9 mouse cellular contexts compared by ENCODE assay signal in genomic region chr2:153147715-153148114, GRCm38 (mm10). TPM values are rescaled to one million over a fixed set of nuclear protein-coding genes. Genes with fewer than 3 reads are reported as not detected.
DNase-seq lines count a peak whose midpoint lies in the region; ATAC-seq and TF ChIP-seq lines count a peak whose summit lies in the region.
"Had no signal": no experiment of that assay in that cellular context is flagged by ENCODE, and none has a peak within 500 bp of the region (broad histone marks: within the 10 kb centered on the region; RNA-seq: fewer than 3 reads in every experiment).

No protein-coding gene starts in this region.

- H3K9me3 ChIP-seq in neural tube, embryonic 15.5 days (replicated peaks): no peaks in the 10 kb centered on the region
- H3K9me3 ChIP-seq in intestine, postnatal 0 days (ENCODE audit: control insufficient read depth): no peaks in the 10 kb centered on the region
- H3K9me3 ChIP-seq in limb, embryonic 14.5 days (ENCODE audit: control insufficient read depth, low read length): no peaks in the 10 kb centered on the region
- H3K9me3 ChIP-seq: neural tube, embryonic 12.5 days had no signal

- H3K4me1 ChIP-seq in neural tube, embryonic 15.5 days: peaks cover 3% of the 10 kb centered on the region; the same call in 1 of the 2 replicates
- no peaks in the 10 kb centered on the region for H3K4me1 ChIP-seq in intestine, postnatal 0 days (replicated peaks; ENCODE audit: control insufficient read depth, insufficient read depth, low read length)
- H3K4me1 ChIP-seq in limb, embryonic 14.5 days (ENCODE audit: control insufficient read depth, insufficient read depth, low read length): no peaks in the 10 kb centered on the region
- H3K4me1 ChIP-seq: neural tube, embryonic 12.5 days had no signal

- 36% methylated on average over 3 of the region's 3 CpGs for WGBS in neural tube, embryonic 15.5 days
- WGBS in intestine, postnatal 0 days: 16% methylated on average over 3 of the region's 3 CpGs
- WGBS in limb, embryonic 14.5 days: 14% methylated on average over 3 of the region's 3 CpGs

- no peak overlapping the region for H3K27ac ChIP-seq in neural tube, embryonic 15.5 days (replicated peaks)
- H3K27ac ChIP-seq in intestine, postnatal 0 days (ENCODE audit: low read depth, low read length): no peak overlapping the region
- no peak overlapping the region for H3K27ac ChIP-seq in limb, embryonic 14.5 days (replicated peaks; ENCODE audit: low read depth, low read length)
- H3K27ac ChIP-seq: neural tube, embryonic 12.5 days had no signal

- H3K36me3 ChIP-seq in neural tube, embryonic 15.5 days: no peaks in the 10 kb centered on the region
- H3K36me3 ChIP-seq in intestine, postnatal 0 days (ENCODE audit: control insufficient read depth, insufficient read depth): no peaks in the 10 kb centered on the region
- no peaks in the 10 kb centered on the region for H3K36me3 ChIP-seq in limb, embryonic 14.5 days (ENCODE audit: control insufficient read depth, insufficient read depth, low read length)
- H3K36me3 ChIP-seq: neural tube, embryonic 12.5 days had no signal

- TF ChIP-seq CTCF in intestine, postnatal 0 days (IDR thresholded peaks at IDR 0.05; ENCODE audit: low read depth): peak; percentile 94

- no peak overlapping the region for H3K4me3 ChIP-seq in neural tube, embryonic 15.5 days (replicated peaks)
- H3K4me3 ChIP-seq in intestine, postnatal 0 days (ENCODE audit: low read depth, low read length): no peak overlapping the region
- no peak overlapping the region for H3K4me3 ChIP-seq in limb, embryonic 14.5 days (replicated peaks; ENCODE audit: low read length)
- H3K4me3 ChIP-seq: neural tube, embryonic 12.5 days had no signal

- no peak overlapping the region for H3K9ac ChIP-seq in neural tube, embryonic 15.5 days (replicated peaks)
- no peak overlapping the region for H3K9ac ChIP-seq in intestine, postnatal 0 days (ENCODE audit: low read depth, low read length)
- no peak overlapping the region for H3K9ac ChIP-seq in limb, embryonic 14.5 days (ENCODE audit: low read depth, low read length, severe bottlenecking)
- H3K9ac ChIP-seq: neural tube, embryonic 12.5 days had no signal

- DNase-seq in neural tube, embryonic 10.5 days (ENCODE audit: extremely low spot score, low spot score): peak; percentile 61
- peak; percentile 50 for DNase-seq in cerebellum, adult 11-12 months
- peak; percentile 54 for DNase-seq in limb, embryonic 14.5 days (ENCODE audit: low spot score)
- peak; percentile 70 to 86 for DNase-seq in spleen, postnatal 4 days (ENCODE audit: low spot score in 2 of 2)

- H3K27me3 ChIP-seq in neural tube, embryonic 15.5 days (replicated peaks): no peaks in the 10 kb centered on the region; the same call in 1 of the 2 replicates
- H3K27me3 ChIP-seq in intestine, postnatal 0 days (replicated peaks; ENCODE audit: control insufficient read depth, insufficient read depth, low read length): 0 out of 2 replicates have a peak, but pooled peaks cover 5% of the 10 kb centered on the region
- no peaks in the 10 kb centered on the region for H3K27me3 ChIP-seq in limb, embryonic 14.5 days (ENCODE audit: control insufficient read depth, insufficient read depth, low read length)
- H3K27me3 ChIP-seq: neural tube, embryonic 12.5 days had no signal

- no peak overlapping the region for H3K4me2 ChIP-seq in neural tube, embryonic 15.5 days
- no peak overlapping the region for H3K4me2 ChIP-seq in intestine, postnatal 0 days (replicated peaks; ENCODE audit: low read depth)
- no peak overlapping the region for H3K4me2 ChIP-seq in limb, embryonic 14.5 days (replicated peaks; ENCODE audit: low read depth, low read length, severe bottlenecking)
- H3K4me2 ChIP-seq: neural tube, embryonic 12.5 days had no signal

- no peak for TF ChIP-seq POLR2A in limb, embryonic 14.5 days (IDR thresholded peaks at IDR 0.05; ENCODE audit: borderline replicate concordance, extremely low read depth, insufficient read depth, insufficient read length)

- no peak for ATAC-seq in neural tube, embryonic 15.5 days (ENCODE audit: low FRiP score)
- peak; percentile 76 for ATAC-seq in frontal cortex, adult (ENCODE audit: low TSS enrichment)
- ATAC-seq in intestine, postnatal 0 days: no peak
- no peak for ATAC-seq in limb, embryonic 14.5 days (ENCODE audit: low FRiP score, low read depth)
- ATAC-seq in monocyte, adult 5-6 weeks (replicated peaks; ENCODE audit: insufficient number of reproducible peaks, low FRiP score, low TSS enrichment, poor library complexity, severe bottlenecking): peak; percentile 67

RNA-seq across cellular contexts. Expression of gene Tm9sf4, which starts 13.4 kb away (rescaled TPM):
- polyA plus RNA-seq in neural tube, embryonic 15.5 days (2015; fragmentation: Nextera tagmentation; extraction: Ambion mirVana): 83.0 and 83.7 TPM in 2 replicates
- 64.7 and 68.3 TPM in 2 replicates for polyA plus RNA-seq in intestine, postnatal 0 days (2015; fragmentation: Nextera tagmentation; extraction: Ambion mirVana)
- 73.4 and 84.8 TPM in 2 replicates for polyA plus RNA-seq in limb, embryonic 14.5 days (2012; rRNA removed)
- 97.7 and 100 TPM in 2 replicates for polyA plus RNA-seq in limb, embryonic 14.5 days (2014; fragmentation: Nextera tagmentation; extraction: Ambion mirVana)
- 97.2 to 110 TPM (median 108 TPM) in 3 replicates for total RNA-seq in monocyte, adult 5-6 weeks (2017)

RNA-seq across cellular contexts. Expression of gene Hck, which starts 39.4 kb away (rescaled TPM):
- 3.2 and 4.0 TPM in 2 replicates for polyA plus RNA-seq in neural tube, embryonic 15.5 days (2015; fragmentation: Nextera tagmentation; extraction: Ambion mirVana)
- 3.4 and 3.5 TPM in 2 replicates for polyA plus RNA-seq in intestine, postnatal 0 days (2015; fragmentation: Nextera tagmentation; extraction: Ambion mirVana)
- 8.4 and 11.4 TPM in 2 replicates for polyA plus RNA-seq in limb, embryonic 14.5 days (2012; rRNA removed)
- polyA plus RNA-seq in limb, embryonic 14.5 days (2014; fragmentation: Nextera tagmentation; extraction: Ambion mirVana): 9.0 and 11.1 TPM in 2 replicates
- total RNA-seq in monocyte, adult 5-6 weeks (2017): 404 to 550 TPM (median 548 TPM) in 3 replicates

Comparison
In these comparisons a context has a peak if more than half of its experiments do, and no peak if none do; other contexts are left out.
1. ATAC-seq: peak in frontal cortex, adult (single experiment) and monocyte, adult 5-6 weeks (single experiment); none in neural tube, embryonic 15.5 days (single experiment), intestine, postnatal 0 days (single experiment) and limb, embryonic 14.5 days (single experiment).
2. Peak in every context shown above with its lines, with median percentiles within 50 percentile points of each other: DNase-seq.